Mouse (Mus musculus) forebrain, embryonic 16.5 days (tissue): ENCODE data around the gene Alox5. TPM values are rescaled to one million over a fixed set of nuclear protein-coding genes. Genes with fewer than 3 reads are reported as not detected.

Experiments used
- ATAC-seq: fragments of 200-750 bp; cut with Nextera tagmentation; 2 replicates; pipeline ENCODE4 v1.8.0; 2017; ENCODE audit warnings: mild to moderate bottlenecking, moderate library complexity
- H3K27ac ChIP-seq: fragments of 300-500 bp; sonication (generic); 2 replicates; pipeline ENCODE4 v1.5.1; 2014; ENCODE audit warnings: low read length, control low read depth
- H3K27me3 ChIP-seq: fragments of 300-500 bp; sonication (generic); replicated peaks from 2 replicates; pipeline ENCODE4 v1.6.1; 2014; ENCODE audit warnings: low read length; ENCODE audit not compliant: control insufficient read depth, insufficient read depth
- H3K36me3 ChIP-seq: fragments of 300-500 bp; sonication (generic); 2 replicates; pipeline ENCODE4 v1.6.1; 2014; ENCODE audit not compliant: control insufficient read depth, insufficient read depth
- H3K4me1 ChIP-seq: fragments of 300-500 bp; sonication (generic); replicated peaks from 2 replicates; pipeline ENCODE4 v1.6.1; 2014; ENCODE audit warnings: low read length; ENCODE audit not compliant: control insufficient read depth, insufficient read depth
- H3K4me2 ChIP-seq: fragments of 300-500 bp; sonication (generic); 2 replicates; pipeline ENCODE4 v1.6.1; 2014; ENCODE audit warnings: mild to moderate bottlenecking, low read length, control low read depth
- H3K4me3 ChIP-seq: fragments of 300-500 bp; sonication (generic); replicated peaks from 2 replicates; pipeline ENCODE4 v1.5.1; 2014; ENCODE audit warnings: mild to moderate bottlenecking, low read length, control low read depth
- H3K9ac ChIP-seq: fragments of 300-500 bp; sonication (generic); replicated peaks from 2 replicates; pipeline ENCODE4 v1.6.1; 2014; ENCODE audit warnings: low read depth, low read length, control low read depth
- H3K9me3 ChIP-seq: fragments of 300-500 bp; sonication (generic); 2 replicates; pipeline ENCODE4 v1.6.1; 2016; ENCODE audit warnings: low read length; ENCODE audit not compliant: control insufficient read depth
- WGBS: fragments of 180-500 bp; shearing (Covaris S2); extraction: QIAGEN DNeasy Blood & Tissue Kit; methylation state at CpG from one replicate; pipeline ENCODE4 v1.1.7; 2014; 5-methylcytosine and 5-hydroxymethylcytosine counted together
- polyA plus RNA-seq: library from polyadenylated mRNA; unstranded; fragments of >200 nt; fragmentation: Nextera tagmentation; extraction: Ambion mirVana; gene quantifications from 2 replicates; pipeline ENCODE4 v1.2.1, GENCODE M21; 2015

The Alox5 gene
- polyA plus RNA-seq, 1 experiment from 2014 or later, result 0.52 TPM

- H3K4me2 ChIP-seq, result no peak overlapping the region
- no peaks in the 10 kb centered on the region for H3K9me3 ChIP-seq
- no peak overlapping the region for H3K4me3 ChIP-seq
- 97% methylated on average over 10 of the region's 10 CpGs for WGBS
- no peaks in the 10 kb centered on the region for H3K27me3 ChIP-seq
- ATAC-seq, result no peak
- no peak overlapping the region for H3K27ac ChIP-seq
- no peak overlapping the region for H3K9ac ChIP-seq
- H3K36me3 ChIP-seq, result 0 out of 2 replicates have a peak, but pooled peaks cover 2% of the 10 kb centered on the region
- peaks cover 2% of the 10 kb centered on the region; the same call in 1 of the 2 replicates for H3K4me1 ChIP-seq
Observed at GRCm38 (mm10) chr6:116410436-116410835, 50.5 kb downstream of the Alox5 start.

- no peaks in the 10 kb centered on the region for H3K9me3 ChIP-seq
- H3K9ac ChIP-seq, result no peak overlapping the region
- 88% methylated on average over 6 of the region's 6 CpGs for WGBS
- H3K4me3 ChIP-seq, result no peak overlapping the region
- H3K4me1 ChIP-seq, result peaks cover 5% of the 10 kb centered on the region; the same call in 1 of the 2 replicates
- ATAC-seq, result no peak
- H3K27me3 ChIP-seq, result no peaks in the 10 kb centered on the region
- no peak overlapping the region for H3K27ac ChIP-seq
- H3K4me2 ChIP-seq, result no peak overlapping the region
- H3K36me3 ChIP-seq, result peaks cover 4% of the 10 kb centered on the region; the same call in 1 of the 2 replicates
Observed at GRCm38 (mm10) chr6:116407956-116408657, 52.9 kb downstream of the Alox5 start.

GRCm38 (mm10) chr6:116407216-116407615 lies 53.8 kb downstream of the Alox5 start:
- Histone ChIP-seq H3K4me3 (no peak overlapping the region), H3K36me3 (peaks cover 4% of the 10 kb centered on the region; the same call in 1 of the 2 replicates), H3K9me3 (no peaks in the 10 kb centered on the region), H3K4me2 (no peak overlapping the region), H3K27me3 (no peaks in the 10 kb centered on the region), H3K4me1 (peaks cover 5% of the 10 kb centered on the region; the same call in 1 of the 2 replicates), H3K9ac (no peak overlapping the region), H3K27ac (no peak overlapping the region)
- no peak for ATAC-seq
- WGBS, result 94% methylated on average over 4 of the region's 4 CpGs

- 70% methylated on average over 5 of the region's 5 CpGs for WGBS
- Histone ChIP-seq H3K36me3 (peaks cover 4% of the 10 kb centered on the region; the same call in 1 of the 2 replicates), H3K27me3 (no peaks in the 10 kb centered on the region), H3K4me1 (peaks cover 5% of the 10 kb centered on the region; the same call in 1 of the 2 replicates), H3K4me3 (no peak overlapping the region), H3K4me2 (no peak overlapping the region), H3K27ac (no peak overlapping the region), H3K9ac (no peak overlapping the region), H3K9me3 (no peaks in the 10 kb centered on the region)
- ATAC-seq, result no peak
Observed at GRCm38 (mm10) chr6:116406680-116407079, 54.3 kb downstream of the Alox5 start.

- no peak for ATAC-seq
- Histone ChIP-seq H3K4me3 (no peak overlapping the region), H3K27ac (no peak overlapping the region), H3K36me3 (peaks cover 4% of the 10 kb centered on the region; the same call in 1 of the 2 replicates), H3K9ac (no peak overlapping the region), H3K4me1 (peaks cover 5% of the 10 kb centered on the region; the same call in 1 of the 2 replicates), H3K9me3 (no peaks in the 10 kb centered on the region), H3K4me2 (no peak overlapping the region), H3K27me3 (no peaks in the 10 kb centered on the region)
- 88% methylated on average over 2 of the region's 2 CpGs for WGBS
Observed at GRCm38 (mm10) chr6:116406152-116406551, 54.8 kb downstream of the Alox5 start.

GRCm38 (mm10) chr6:116405715-116406114 lies 55.3 kb downstream of the Alox5 start:
- no peaks in the 10 kb centered on the region for H3K9me3 ChIP-seq
- 87% methylated on average over 5 of the region's 5 CpGs for WGBS
- no peak overlapping the region for H3K4me2 ChIP-seq
- no peaks in the 10 kb centered on the region for H3K27me3 ChIP-seq
- peaks cover 4% of the 10 kb centered on the region; the same call in 1 of the 2 replicates for H3K36me3 ChIP-seq
- H3K27ac ChIP-seq, result no peak overlapping the region
- H3K4me3 ChIP-seq, result no peak overlapping the region
- no peak for ATAC-seq
- H3K9ac ChIP-seq, result no peak overlapping the region
- peaks cover 5% of the 10 kb centered on the region; the same call in 1 of the 2 replicates for H3K4me1 ChIP-seq

- H3K4me3 ChIP-seq, result no peak overlapping the region
- H3K36me3 ChIP-seq, result peaks cover 4% of the 10 kb centered on the region; the same call in 1 of the 2 replicates
- no peak for ATAC-seq
- no peak overlapping the region for H3K9ac ChIP-seq
- no peak overlapping the region for H3K4me2 ChIP-seq
- no peaks in the 10 kb centered on the region for H3K27me3 ChIP-seq
- H3K27ac ChIP-seq, result no peak overlapping the region
- H3K9me3 ChIP-seq, result no peaks in the 10 kb centered on the region
- 41% methylated on average over 9 of the region's 9 CpGs for WGBS
- peaks cover 5% of the 10 kb centered on the region; the same call in 1 of the 2 replicates for H3K4me1 ChIP-seq
Observed at GRCm38 (mm10) chr6:116405243-116405642, 55.7 kb downstream of the Alox5 start.

- no peaks in the 10 kb centered on the region for H3K27me3 ChIP-seq
- H3K27ac ChIP-seq, result no peak overlapping the region
- peaks cover 4% of the 10 kb centered on the region; the same call in 1 of the 2 replicates for H3K36me3 ChIP-seq
- H3K4me1 ChIP-seq, result peaks cover 14% of the 10 kb centered on the region
- WGBS, result 94% methylated on average over 3 of the region's 3 CpGs
- H3K4me3 ChIP-seq, result no peak overlapping the region
- no peaks in the 10 kb centered on the region for H3K9me3 ChIP-seq
- ATAC-seq, result no peak
- H3K9ac ChIP-seq, result no peak overlapping the region
- no peak overlapping the region for H3K4me2 ChIP-seq
Observed at GRCm38 (mm10) chr6:116402426-116402825, 58.6 kb downstream of the Alox5 start.

GRCm38 (mm10) chr6:116401746-116402423 lies 59.1 kb downstream of the Alox5 start:
- H3K4me1 ChIP-seq, result peaks cover 19% of the 10 kb centered on the region
- ATAC-seq, result peak; percentile 43
- no peaks in the 10 kb centered on the region for H3K9me3 ChIP-seq
- no peak overlapping the region for H3K9ac ChIP-seq
- no peak overlapping the region for H3K4me2 ChIP-seq
- 75% methylated on average over 12 of the region's 12 CpGs for WGBS
- no peaks in the 10 kb centered on the region for H3K27me3 ChIP-seq
- peaks cover 3% of the 10 kb centered on the region; the same call in 1 of the 2 replicates for H3K36me3 ChIP-seq
- no peak overlapping the region for H3K4me3 ChIP-seq
- H3K27ac ChIP-seq, result no peak overlapping the region
